Mouse (Mus musculus): ENCODE data around the gene Nlrp6. TPM values are rescaled to one million over a fixed set of nuclear protein-coding genes. Genes with fewer than 3 reads are reported as not detected.
A peak's percentile ranks its signal among the peaks of the same experiment; 100 is the strongest.
"Not testable (repeated sequence)": the region's sequence is repeated elsewhere in the genome, so short reads cannot be mapped to it uniquely, and the experiment has no call there.

Nlrp6 gene
- polyA plus RNA-seq, 1 experiment from 2014 or later: 1.2 TPM

GRCm38 (mm10) chr7:140966921-140967320, 46.2 kb downstream of the Nlrp6 start, which contains the start of gene Ifitm1:
Gene Ifitm1 (plus strand): TSS chr7:140967221.
- Histone ChIP-seq H3K9ac (replicated peaks; ENCODE audit: low read depth, low read length) (no peak within 1 kb of the TSS), H3K4me1 (ENCODE audit: control insufficient read depth, insufficient read depth, low read length) (peaks cover 33% of the 10 kb centered on the region), H3K9me3 (ENCODE audit: control insufficient read depth, low read depth, low read length) (no peaks in the 10 kb centered on the region), H3K4me2 (replicated peaks; ENCODE audit: low read depth, low read length) (peak within 1 kb of the TSS; percentile 57), H3K27ac (ENCODE audit: low read length) (peak within 1 kb of the TSS; percentile 84), H3K36me3 (ENCODE audit: control insufficient read depth, insufficient read depth, low read length) (no peaks in the 10 kb centered on the region), H3K27me3 (ENCODE audit: control insufficient read depth, insufficient read depth, low read length) (no peaks in the 10 kb centered on the region), H3K4me3 (ENCODE audit: low read depth, low read length) (peak within 1 kb of the TSS; percentile 26)
- no peak for ATAC-seq (ENCODE audit: insufficient number of reproducible peaks, insufficient read depth, low FRiP score, low read depth)
- WGBS: 91% methylated on average over 4 of the region's 4 CpGs

- 4% methylated on average over 14 of the region's 14 CpGs for WGBS
- Histone ChIP-seq H3K4me2 (replicated peaks; ENCODE audit: low read depth, low read length) (peak overlapping the region; percentile 57), H3K4me1 (ENCODE audit: control insufficient read depth, insufficient read depth, low read length) (peaks cover 34% of the 10 kb centered on the region), H3K4me3 (ENCODE audit: low read depth, low read length) (peak overlapping the region; percentile 26), H3K9me3 (ENCODE audit: control insufficient read depth, low read depth, low read length) (no peaks in the 10 kb centered on the region), H3K27me3 (ENCODE audit: control insufficient read depth, insufficient read depth, low read length) (no peaks in the 10 kb centered on the region), H3K9ac (replicated peaks; ENCODE audit: low read depth, low read length) (no peak overlapping the region; the same call in 1 of the 2 replicates), H3K36me3 (ENCODE audit: control insufficient read depth, insufficient read depth, low read length) (no peaks in the 10 kb centered on the region), H3K27ac (ENCODE audit: low read length) (peak overlapping the region; percentile 84)
- peak; percentile 66 for ATAC-seq (ENCODE audit: insufficient number of reproducible peaks, insufficient read depth, low FRiP score, low read depth)
Measured at GRCm38 (mm10) chr7:140967862-140968591, 47.3 kb downstream of the Nlrp6 start.

DNA sequence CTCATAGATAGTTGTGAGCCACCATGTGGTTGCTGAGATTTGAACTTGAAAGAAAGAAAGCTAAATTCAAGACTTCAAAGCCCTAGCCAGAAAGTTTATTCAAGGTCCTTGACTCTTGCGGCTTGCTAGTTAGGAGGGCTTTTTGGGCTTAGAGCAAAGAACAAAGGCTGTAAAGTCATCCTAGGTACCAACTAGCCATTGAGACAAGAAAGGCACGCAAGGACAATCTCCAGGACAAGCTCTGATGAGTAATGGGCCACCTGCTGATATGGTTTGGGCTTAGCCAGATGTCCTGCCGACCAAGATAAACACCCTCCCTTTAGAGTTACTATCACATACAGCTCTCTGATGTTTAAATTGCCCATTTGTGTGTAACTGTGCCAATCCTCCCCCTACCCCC, 48.0 kb downstream of the Nlrp6 start:
- not testable (repeated sequence) for H3K27me3 ChIP-seq (ENCODE audit: control insufficient read depth, insufficient read depth, low read length); H3K36me3 ChIP-seq (ENCODE audit: control insufficient read depth, insufficient read depth, low read length); H3K9me3 ChIP-seq (ENCODE audit: control insufficient read depth, low read depth, low read length); H3K9ac ChIP-seq (replicated peaks; ENCODE audit: low read depth, low read length); ATAC-seq (ENCODE audit: insufficient number of reproducible peaks, insufficient read depth, low FRiP score, low read depth)
- WGBS: 16% methylated on average over 3 of the region's 3 CpGs
- Histone ChIP-seq H3K4me3 (ENCODE audit: low read depth, low read length) (peak overlapping the region; percentile 26; the same call in 1 of the 2 replicates), H3K27ac (ENCODE audit: low read length) (peak overlapping the region; percentile 84; the same call in 1 of the 2 replicates), H3K4me2 (replicated peaks; ENCODE audit: low read depth, low read length) (peak overlapping the region; percentile 57), H3K4me1 (ENCODE audit: control insufficient read depth, insufficient read depth, low read length) (peaks cover 40% of the 10 kb centered on the region)

DNA sequence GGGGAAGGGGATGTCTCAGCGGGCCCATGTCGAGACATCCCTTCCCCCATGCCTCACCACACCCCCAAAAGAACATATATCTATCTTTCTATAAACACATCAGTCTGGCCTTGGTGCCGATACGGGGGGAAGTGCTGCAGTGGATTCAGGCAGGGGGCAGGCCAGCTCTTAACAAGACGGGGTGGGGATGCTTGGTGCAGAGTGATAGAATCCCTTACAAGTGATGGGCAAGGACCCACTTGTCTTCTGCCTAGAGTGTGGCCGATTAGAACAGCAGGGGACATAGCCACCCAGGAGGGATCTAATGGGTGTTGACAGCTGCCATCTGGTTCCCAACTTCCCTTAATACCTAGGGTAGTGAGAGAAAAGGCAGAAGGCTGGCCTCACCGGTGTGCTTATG, 50.2 kb downstream of the Nlrp6 start:
- Histone ChIP-seq H3K4me3 (ENCODE audit: low read depth, low read length) (no peak overlapping the region), H3K9me3 (ENCODE audit: control insufficient read depth, low read depth, low read length) (no peaks in the 10 kb centered on the region), H3K4me2 (replicated peaks; ENCODE audit: low read depth, low read length) (0 out of 2 replicates have a peak overlapping the region, but pooled peaks have one; percentile 18), H3K27me3 (ENCODE audit: control insufficient read depth, insufficient read depth, low read length) (no peaks in the 10 kb centered on the region), H3K36me3 (ENCODE audit: control insufficient read depth, insufficient read depth, low read length) (no peaks in the 10 kb centered on the region), H3K9ac (replicated peaks; ENCODE audit: low read depth, low read length) (no peak overlapping the region), H3K4me1 (ENCODE audit: control insufficient read depth, insufficient read depth, low read length) (peaks cover 50% of the 10 kb centered on the region), H3K27ac (ENCODE audit: low read length) (peak overlapping the region; percentile 94)
- peak; percentile 8; the same call in 1 of the 2 replicates for ATAC-seq (ENCODE audit: insufficient number of reproducible peaks, insufficient read depth, low FRiP score, low read depth)
- WGBS: 18% methylated on average over 7 of the region's 7 CpGs

- Histone ChIP-seq H3K27ac (ENCODE audit: low read length) (peak overlapping the region; percentile 94), H3K9ac (replicated peaks; ENCODE audit: low read depth, low read length) (no peak overlapping the region), H3K27me3 (ENCODE audit: control insufficient read depth, insufficient read depth, low read length) (no peaks in the 10 kb centered on the region), H3K9me3 (ENCODE audit: control insufficient read depth, low read depth, low read length) (no peaks in the 10 kb centered on the region), H3K4me1 (ENCODE audit: control insufficient read depth, insufficient read depth, low read length) (peaks cover 50% of the 10 kb centered on the region), H3K4me2 (replicated peaks; ENCODE audit: low read depth, low read length) (peak overlapping the region; percentile 18; the same call in 1 of the 2 replicates), H3K4me3 (ENCODE audit: low read depth, low read length) (no peak overlapping the region), H3K36me3 (ENCODE audit: control insufficient read depth, insufficient read depth, low read length) (no peaks in the 10 kb centered on the region)
- peak; percentile 64 for ATAC-seq (ENCODE audit: insufficient number of reproducible peaks, insufficient read depth, low FRiP score, low read depth)
- WGBS: 34% methylated on average over 8 of the region's 8 CpGs
Measured at GRCm38 (mm10) chr7:140971479-140972171, 50.9 kb downstream of the Nlrp6 start.

- H3K4me2 ChIP-seq (replicated peaks; ENCODE audit: low read depth, low read length): no peak overlapping the region
- ATAC-seq (ENCODE audit: insufficient number of reproducible peaks, insufficient read depth, low FRiP score, low read depth): no peak
- H3K27me3 ChIP-seq (ENCODE audit: control insufficient read depth, insufficient read depth, low read length): no peaks in the 10 kb centered on the region
- 39% methylated on average over 14 of the region's 14 CpGs for WGBS
- H3K9ac ChIP-seq (replicated peaks; ENCODE audit: low read depth, low read length): no peak overlapping the region
- H3K9me3 ChIP-seq (ENCODE audit: control insufficient read depth, low read depth, low read length): no peaks in the 10 kb centered on the region
- H3K4me1 ChIP-seq (ENCODE audit: control insufficient read depth, insufficient read depth, low read length): peaks cover 43% of the 10 kb centered on the region
- peak overlapping the region; percentile 66 for H3K27ac ChIP-seq (ENCODE audit: low read length)
- no peaks in the 10 kb centered on the region for H3K36me3 ChIP-seq (ENCODE audit: control insufficient read depth, insufficient read depth, low read length)
- H3K4me3 ChIP-seq (ENCODE audit: low read depth, low read length): no peak overlapping the region
Measured at GRCm38 (mm10) chr7:140973396-140974165, 52.9 kb downstream of the Nlrp6 start.

GRCm38 (mm10) chr7:140974940-140975339, 54.2 kb downstream of the Nlrp6 start:
- Histone ChIP-seq H3K4me1 (ENCODE audit: control insufficient read depth, insufficient read depth, low read length) (peaks cover 34% of the 10 kb centered on the region), H3K9me3 (ENCODE audit: control insufficient read depth, low read depth, low read length) (no peaks in the 10 kb centered on the region), H3K4me3 (ENCODE audit: low read depth, low read length) (no peak overlapping the region), H3K9ac (replicated peaks; ENCODE audit: low read depth, low read length) (0 out of 2 replicates have a peak overlapping the region, but pooled peaks have one; percentile 4), H3K4me2 (replicated peaks; ENCODE audit: low read depth, low read length) (no peak overlapping the region), H3K27me3 (ENCODE audit: control insufficient read depth, insufficient read depth, low read length) (no peaks in the 10 kb centered on the region), H3K36me3 (ENCODE audit: control insufficient read depth, insufficient read depth, low read length) (no peaks in the 10 kb centered on the region), H3K27ac (ENCODE audit: low read length) (peak overlapping the region; percentile 55; the same call in 1 of the 2 replicates)
- no peak for ATAC-seq (ENCODE audit: insufficient number of reproducible peaks, insufficient read depth, low FRiP score, low read depth)
- WGBS: 14% methylated on average over 9 of the region's 9 CpGs

DNA sequence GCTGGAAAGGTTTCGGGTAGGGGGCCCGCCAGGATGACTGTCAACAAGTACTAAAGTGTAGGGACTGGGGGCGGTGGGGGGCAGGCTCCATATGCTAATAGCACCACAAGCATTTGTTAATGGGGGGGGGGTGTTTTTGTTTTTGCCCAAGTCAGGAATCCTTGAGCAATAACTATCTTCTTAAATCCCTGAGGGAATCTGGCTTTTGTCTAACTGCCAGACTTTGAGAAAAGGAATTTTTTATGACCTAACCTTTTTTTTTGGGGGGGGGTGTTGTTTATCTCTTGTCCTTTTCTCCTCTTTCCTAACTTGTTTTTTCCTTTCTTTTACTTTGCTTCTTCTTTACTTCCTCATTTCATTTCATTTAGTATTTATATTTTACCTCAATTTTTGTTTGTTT, 54.8 kb downstream of the Nlrp6 start:
- Histone ChIP-seq H3K4me3 (ENCODE audit: low read depth, low read length) (no peak overlapping the region), H3K4me1 (ENCODE audit: control insufficient read depth, insufficient read depth, low read length) (peaks cover 29% of the 10 kb centered on the region), H3K27ac (ENCODE audit: low read length) (peak overlapping the region; percentile 55; the same call in 1 of the 2 replicates), H3K27me3 (ENCODE audit: control insufficient read depth, insufficient read depth, low read length) (no peaks in the 10 kb centered on the region), H3K36me3 (ENCODE audit: control insufficient read depth, insufficient read depth, low read length) (no peaks in the 10 kb centered on the region), H3K4me2 (replicated peaks; ENCODE audit: low read depth, low read length) (no peak overlapping the region), H3K9ac (replicated peaks; ENCODE audit: low read depth, low read length) (no peak overlapping the region), H3K9me3 (ENCODE audit: control insufficient read depth, low read depth, low read length) (no peaks in the 10 kb centered on the region)
- no peak for ATAC-seq (ENCODE audit: insufficient number of reproducible peaks, insufficient read depth, low FRiP score, low read depth)
- 38% methylated on average over 3 of the region's 3 CpGs for WGBS
